Mouse (Mus musculus) kidney, adult 2 months (tissue): ENCODE measurements around the gene 9430015G10Rik. TPM values are rescaled to one million over a fixed set of nuclear protein-coding genes. Genes with fewer than 3 reads are reported as not detected.

Experiments
- DNase-seq: peaks from one replicate; pipeline ENCODE4 v3.0.0; 2021
- H3K27ac ChIP-seq: fragments of 200-500 bp; 2 replicates; pipeline ENCODE4 v1.5.1; 2012; ENCODE audit warnings: low read depth, low read length, control low read depth, inconsistent platforms; ENCODE audit not compliant: insufficient read depth
- H3K27me3 ChIP-seq: fragments of 200-500 bp; replicated peaks from 2 replicates; pipeline ENCODE4 v1.6.1; 2012; ENCODE audit warnings: mild to moderate bottlenecking, moderate library complexity, low read length, inconsistent platforms; ENCODE audit not compliant: control insufficient read depth, insufficient read depth
- H3K36me3 ChIP-seq: fragments of 200-500 bp; 2 replicates; pipeline ENCODE4 v1.6.1; 2012; ENCODE audit warnings: mild to moderate bottlenecking, moderate library complexity, low read length, inconsistent platforms; ENCODE audit not compliant: control insufficient read depth, insufficient read depth
- H3K4me1 ChIP-seq: fragments of 200-500 bp; 2 replicates; pipeline ENCODE4 v1.6.1; 2011; ENCODE audit warnings: low read length; ENCODE audit not compliant: control insufficient read depth, insufficient read depth
- H3K4me3 ChIP-seq: fragments of 200-500 bp; 2 replicates; pipeline ENCODE4 v1.5.1; 2011; ENCODE audit warnings: mild to moderate bottlenecking, low read depth, low read length, control low read depth; ENCODE audit not compliant: insufficient read depth
- CTCF ChIP-seq: fragments of 200-500 bp; conservative IDR thresholded peaks from 2 replicates; pipeline ENCODE4 v1.5.1; 2011; ENCODE audit warnings: low read depth, mild to moderate bottlenecking, control low read depth, low read length, moderate library complexity, mixed read lengths; ENCODE audit not compliant: insufficient read depth, insufficient read length
- POLR2A ChIP-seq: fragments of 200-500 bp; IDR thresholded peaks from one replicate; pipeline ENCODE4 v1.6.1; 2011; ENCODE audit warnings: low read depth, low read length, control low read depth
- WGBS: fragments of 180-500 bp; shearing (Covaris S2); methylation state at CpG from one replicate; pipeline ENCODE4 v1.1.7; 2018; 5-methylcytosine and 5-hydroxymethylcytosine counted together
- polyA plus RNA-seq: library from polyadenylated mRNA; depleted of rRNA; stranded (reverse); fragments of >200 nt; gene quantifications from 2 replicates; pipeline ENCODE4 v1.2.3, GENCODE M21; 2012; rRNA removed

The 9430015G10Rik gene
- polyA plus RNA-seq, 1 experiment, result 8.7 TPM

GRCm38 (mm10) chr4:156169129-156169528, 59.3 kb downstream of the 9430015G10Rik start:
- no peak for DNase-seq
- Histone ChIP-seq H3K27me3 (no peaks in the 10 kb centered on the region), H3K4me3 (no peak overlapping the region), H3K36me3 (peaks cover 4% of the 10 kb centered on the region; the same call in 1 of the 2 replicates), H3K4me1 (no peaks in the 10 kb centered on the region), H3K27ac (no peak overlapping the region)
- 95% methylated on average over 10 of the region's 10 CpGs for WGBS
- no peak for TF ChIP-seq CTCF
- no peak for TF ChIP-seq POLR2A

- no peak for DNase-seq
- Histone ChIP-seq H3K27ac (no peak overlapping the region), H3K4me3 (no peak overlapping the region), H3K27me3 (no peaks in the 10 kb centered on the region), H3K4me1 (no peaks in the 10 kb centered on the region), H3K36me3 (peaks cover 4% of the 10 kb centered on the region; the same call in 1 of the 2 replicates)
- TF ChIP-seq CTCF, result no peak
- no peak for TF ChIP-seq POLR2A
- WGBS, result 94% methylated on average over 11 of the region's 11 CpGs
These were observed 62.0 kb downstream of the 9430015G10Rik start for GRCm38 (mm10) chr4:156171828-156172227.

Other genes with a start within 250 kb of the 9430015G10Rik start
- gene Tas1r3, start 246.6 kb upstream of the 9430015G10Rik start, polyA plus RNA-seq, result 0.64 and 0.72 TPM in 2 replicates
- 46.2 and 53.1 TPM in 2 replicates for gene Cptp, start 240.5 kb upstream of the 9430015G10Rik start, polyA plus RNA-seq
- 26.0 and 28.9 TPM in 2 replicates for gene Ints11, start 240.4 kb upstream of the 9430015G10Rik start, polyA plus RNA-seq
- 27.3 and 34.1 TPM in 2 replicates for gene Pusl1, start 218.2 kb upstream of the 9430015G10Rik start, polyA plus RNA-seq
- gene Acap3, start 218.2 kb upstream of the 9430015G10Rik start, polyA plus RNA-seq, result 14.6 and 18.3 TPM in 2 replicates
- 47.3 and 48.0 TPM in 2 replicates for gene Ube2j2, start 166.2 kb upstream of the 9430015G10Rik start, polyA plus RNA-seq
- gene C1qtnf12, start 147.7 kb upstream of the 9430015G10Rik start, polyA plus RNA-seq, result 104 and 107 TPM in 2 replicates
- gene B3galt6, start 117.3 kb upstream of the 9430015G10Rik start, polyA plus RNA-seq, result 4.5 and 5.0 TPM in 2 replicates
- 55.1 and 60.4 TPM in 2 replicates for gene Sdf4, start 117.1 kb upstream of the 9430015G10Rik start, polyA plus RNA-seq
- 1.6 and 3.8 TPM in 2 replicates for gene Tnfrsf4, start 96.1 kb upstream of the 9430015G10Rik start, polyA plus RNA-seq
- gene Tnfrsf18, start 83.8 kb upstream of the 9430015G10Rik start, polyA plus RNA-seq, result 0.95 and 4.0 TPM in 2 replicates
- 20.7 and 27.5 TPM in 2 replicates for gene Ttll10, start 50.6 kb upstream of the 9430015G10Rik start, polyA plus RNA-seq
- gene Rnf223, start 20.5 kb downstream of the 9430015G10Rik start, polyA plus RNA-seq, result 0.15 and 0.31 TPM in 2 replicates
- 98.6 and 115 TPM in 2 replicates for gene Agrn, start 87.5 kb downstream of the 9430015G10Rik start, polyA plus RNA-seq
- 11.1 and 17.8 TPM in 2 replicates for gene Isg15, start 90.8 kb downstream of the 9430015G10Rik start, polyA plus RNA-seq
- 1.7 and 1.9 TPM in 2 replicates for gene AW011738, start 93.3 kb downstream of the 9430015G10Rik start, polyA plus RNA-seq
- 4.6 and 5.6 TPM in 2 replicates for gene Perm1, start 105.9 kb downstream of the 9430015G10Rik start, polyA plus RNA-seq
- 34.8 and 41.2 TPM in 2 replicates for gene Plekhn1, start 124.9 kb downstream of the 9430015G10Rik start, polyA plus RNA-seq
- 46.1 and 46.5 TPM in 2 replicates for gene Noc2l, start 126.0 kb downstream of the 9430015G10Rik start, polyA plus RNA-seq
- gene Samd11, start 145.7 kb downstream of the 9430015G10Rik start, polyA plus RNA-seq, result 0.29 and 0.39 TPM in 2 replicates
- not detected in 2 replicates for gene Vmn2r-ps159, start 221.1 kb downstream of the 9430015G10Rik start, polyA plus RNA-seq